Mouse (Mus musculus) urinary bladder, postnatal 10 days (tissue): Measurements from ENCODE around the gene Coro2a.
A peak's percentile ranks its signal among the peaks of the same experiment; 100 is the strongest.

Experiments
- DNase-seq: peaks from one replicate; pipeline ENCODE4 v3.0.0; 2022; ENCODE audit warnings: low spot score

Coro2a gene

GRCm38 (mm10) chr4:46526798-46527557, 75.0 kb downstream of the Coro2a start:
- no peak for DNase-seq

GRCm38 (mm10) chr4:46526226-46526625, 75.8 kb downstream of the Coro2a start:
- no peak for DNase-seq

- no peak for DNase-seq
Measured at GRCm38 (mm10) chr4:46523324-46523723, 78.7 kb downstream of the Coro2a start.

- no peak for DNase-seq
Measured at GRCm38 (mm10) chr4:46521457-46521856, 80.5 kb downstream of the Coro2a start.

- DNase-seq, result no peak
Measured at GRCm38 (mm10) chr4:46520491-46520890, 81.5 kb downstream of the Coro2a start.

GRCm38 (mm10) chr4:46507736-46508460, 94.1 kb downstream of the Coro2a start:
- peak; percentile 52 for DNase-seq

GRCm38 (mm10) chr4:46506801-46507610, 95.0 kb downstream of the Coro2a start:
- peak; percentile 83 for DNase-seq

GRCm38 (mm10) chr4:46505361-46506057, 96.5 kb downstream of the Coro2a start:
- no peak for DNase-seq

- DNase-seq, result no peak
Measured at GRCm38 (mm10) chr4:46503881-46504280, 98.1 kb downstream of the Coro2a start.

- DNase-seq, result no peak
Measured at GRCm38 (mm10) chr4:46502606-46503502, 99.1 kb downstream of the Coro2a start.

GRCm38 (mm10) chr4:46498976-46499375, 103.0 kb downstream of the Coro2a start:
- no peak for DNase-seq

GRCm38 (mm10) chr4:46498511-46498910, 103.5 kb downstream of the Coro2a start:
- no peak for DNase-seq

GRCm38 (mm10) chr4:46497286-46497892, 104.6 kb downstream of the Coro2a start:
- no peak for DNase-seq

- no peak for DNase-seq
Measured at GRCm38 (mm10) chr4:46495543-46495942, 106.5 kb downstream of the Coro2a start.

- no peak for DNase-seq
Measured at GRCm38 (mm10) chr4:46493071-46493470, 108.9 kb downstream of the Coro2a start.

GRCm38 (mm10) chr4:46489028-46489925, 112.7 kb downstream of the Coro2a start, which contains the start of gene Nans:
Gene Nans, plus strand, starts transcription at chr4:46489248.
- peak; percentile 76 for DNase-seq

- no peak for DNase-seq
Measured at GRCm38 (mm10) chr4:46487348-46487747, 114.7 kb downstream of the Coro2a start.
